Comparison of ENCODE assay signal across 25 mouse cellular contexts in genomic region chr3:5077956-5078355, GRCm38 (mm10).
DNase-seq lines count a peak whose midpoint lies in the region; ATAC-seq and TF ChIP-seq lines count a peak whose summit lies in the region.
"Had no signal": no experiment of that assay in that cellular context is flagged by ENCODE, and none has a peak within 500 bp of the region (broad histone marks: within the 10 kb centered on the region; RNA-seq: fewer than 3 reads in every experiment).

No protein-coding gene starts in this region.

- intact Hi-C loops in left cerebral cortex, postnatal 14 days (cut with DNase I) = no loop called here

- no peak for TF ChIP-seq EP300 in stomach, postnatal 0 days (optimal IDR thresholded peaks at IDR 0.05)

- H3K27me3 ChIP-seq in embryonic facial prominence, embryonic 11.5 days (ENCODE audit: control insufficient read depth, insufficient read depth, low read length) = no peaks in the 10 kb centered on the region
- no peaks in the 10 kb centered on the region for H3K27me3 ChIP-seq in embryonic facial prominence, embryonic 10.5 days (replicated peaks; ENCODE audit: low read depth, poor library complexity, severe bottlenecking)
- no peaks in the 10 kb centered on the region for H3K27me3 ChIP-seq in stomach, embryonic 16.5 days (ENCODE audit: control insufficient read depth, insufficient read depth, low read length)
- no peaks in the 10 kb centered on the region for H3K27me3 ChIP-seq in stomach, postnatal 0 days (ENCODE audit: control insufficient read depth, insufficient read depth, low read length)
- H3K27me3 ChIP-seq: embryonic facial prominence, embryonic 15.5 days; heart, embryonic 12.5 days had no signal

- H3K27ac ChIP-seq in embryonic facial prominence, embryonic 11.5 days (replicated peaks; ENCODE audit: low read depth, low read length) = no peak overlapping the region
- H3K27ac ChIP-seq in embryonic facial prominence, embryonic 10.5 days (replicated peaks) = no peak overlapping the region
- no peak overlapping the region for H3K27ac ChIP-seq in stomach, embryonic 16.5 days (ENCODE audit: low read length)
- no peak overlapping the region for H3K27ac ChIP-seq in stomach, postnatal 0 days (replicated peaks)
- H3K27ac ChIP-seq: embryonic facial prominence, embryonic 15.5 days; forebrain, embryonic 10.5 days; gastrocnemius, adult 2 months had no signal

- ATAC-seq in embryonic facial prominence, embryonic 11.5 days (replicated peaks; ENCODE audit: insufficient number of reproducible peaks, low FRiP score, low TSS enrichment, low read depth) = no peak
- peak; percentile 37; the same call in 1 of the 2 replicates for ATAC-seq in stomach, embryonic 16.5 days (ENCODE audit: insufficient read depth, low FRiP score)
- no peak for ATAC-seq in stomach, postnatal 0 days (ENCODE audit: low FRiP score, low TSS enrichment)
- ATAC-seq: forebrain, embryonic 14.5 days; hindbrain, embryonic 16.5 days; inflammation-experienced regulatory T-cells, adult 6 months; intestine, postnatal 0 days had no signal

- H3K9ac ChIP-seq in embryonic facial prominence, embryonic 11.5 days (replicated peaks; ENCODE audit: low read length) = no peak overlapping the region
- H3K9ac ChIP-seq in stomach, embryonic 16.5 days (ENCODE audit: low read length) = no peak overlapping the region
- H3K9ac ChIP-seq in stomach, postnatal 0 days (ENCODE audit: low read length) = no peak overlapping the region
- H3K9ac ChIP-seq: embryonic facial prominence, embryonic 15.5 days; heart, embryonic 12.5 days had no signal

- no peaks in the 10 kb centered on the region for H3K36me3 ChIP-seq in embryonic facial prominence, embryonic 11.5 days (replicated peaks; ENCODE audit: control insufficient read depth, insufficient read depth, low read depth, low read length)
- no peaks in the 10 kb centered on the region for H3K36me3 ChIP-seq in embryonic facial prominence, embryonic 10.5 days (replicated peaks)
- H3K36me3 ChIP-seq in stomach, embryonic 16.5 days (ENCODE audit: control insufficient read depth, insufficient read depth, low read length) = no peaks in the 10 kb centered on the region
- no peaks in the 10 kb centered on the region for H3K36me3 ChIP-seq in stomach, postnatal 0 days (ENCODE audit: control insufficient read depth, insufficient read depth, low read length)
- H3K36me3 ChIP-seq: embryonic facial prominence, embryonic 15.5 days; forebrain, embryonic 10.5 days; heart, embryonic 12.5 days had no signal

- no peak overlapping the region for H3K4me3 ChIP-seq in embryonic facial prominence, embryonic 11.5 days (ENCODE audit: low read depth, low read length)
- no peak overlapping the region for H3K4me3 ChIP-seq in embryonic facial prominence, embryonic 10.5 days
- no peak overlapping the region for H3K4me3 ChIP-seq in stomach, embryonic 16.5 days (replicated peaks; ENCODE audit: low read length)
- no peak overlapping the region for H3K4me3 ChIP-seq in stomach, postnatal 0 days (ENCODE audit: low read depth, low read length)
- H3K4me3 ChIP-seq: embryonic facial prominence, embryonic 15.5 days; erythroblast, embryonic 14.5 days; forebrain, embryonic 10.5 days; gastrocnemius, adult 2 months; heart, embryonic 12.5 days had no signal

- no peaks in the 10 kb centered on the region for H3K9me3 ChIP-seq in embryonic facial prominence, embryonic 11.5 days (replicated peaks; ENCODE audit: control insufficient read depth, low read length)
- H3K9me3 ChIP-seq in embryonic facial prominence, embryonic 10.5 days = peaks cover 6% of the 10 kb centered on the region
- no peaks in the 10 kb centered on the region; the same call in 1 of the 2 replicates for H3K9me3 ChIP-seq in stomach, embryonic 16.5 days (replicated peaks; ENCODE audit: control insufficient read depth, low read length)
- no peaks in the 10 kb centered on the region for H3K9me3 ChIP-seq in stomach, postnatal 0 days (ENCODE audit: control insufficient read depth, low read length)
- H3K9me3 ChIP-seq: embryonic facial prominence, embryonic 15.5 days; heart, embryonic 12.5 days had no signal

- WGBS in embryonic facial prominence, embryonic 11.5 days = 34% methylated on average over 2 of the region's 2 CpGs
- WGBS in embryonic facial prominence, embryonic 10.5 days = 34% methylated on average over 2 of the region's 2 CpGs
- 36% methylated on average over 2 of the region's 2 CpGs for WGBS in stomach, embryonic 16.5 days
- 25% methylated on average over 2 of the region's 2 CpGs for WGBS in stomach, postnatal 0 days

- no peak for TF ChIP-seq CTCF in stomach, postnatal 0 days (IDR thresholded peaks at IDR 0.05; ENCODE audit: low read depth)

- DNase-seq in embryonic facial prominence, embryonic 11.5 days (ENCODE audit: low spot score) = peak; percentile 51
- no peak for DNase-seq in embryonic facial prominence, embryonic 10.5 days (ENCODE audit: low spot score)
- DNase-seq in kidney, postnatal 10 days = peak; percentile 22
- DNase-seq in kidney, postnatal 25 days = no peak
- DNase-seq in stomach, postnatal 0 days (ENCODE audit: low spot score) = no peak
- peak; percentile 7 for DNase-seq in skeletal muscle tissue, adult 2 months (ENCODE audit: low read depth, low spot score)
- no peak for DNase-seq in left cerebral cortex, postnatal 14 days (ENCODE audit: low spot score in 2 of 2)
- DNase-seq: adrenal gland, adult 8-10 months; adrenal gland, postnatal 36 days; cerebellum, adult 11 months; cerebellum, adult 8-10 months; cerebellum, postnatal 25 days; gastrocnemius, adult 2 months; gastrocnemius, postnatal 36 days; heart, adult 18-20 months; heart, postnatal 36 days had no signal

- H3K4me2 ChIP-seq in embryonic facial prominence, embryonic 11.5 days (ENCODE audit: low read depth, low read length) = no peak overlapping the region
- H3K4me2 ChIP-seq in stomach, embryonic 16.5 days (ENCODE audit: low read depth, low read length) = no peak overlapping the region
- H3K4me2 ChIP-seq in stomach, postnatal 0 days (replicated peaks; ENCODE audit: low read depth) = no peak overlapping the region
- H3K4me2 ChIP-seq: embryonic facial prominence, embryonic 15.5 days; heart, embryonic 12.5 days had no signal

- no peaks in the 10 kb centered on the region for H3K4me1 ChIP-seq in embryonic facial prominence, embryonic 11.5 days (ENCODE audit: control insufficient read depth, insufficient read depth, low read length)
- no peaks in the 10 kb centered on the region for H3K4me1 ChIP-seq in embryonic facial prominence, embryonic 10.5 days
- H3K4me1 ChIP-seq in stomach, embryonic 16.5 days (ENCODE audit: control insufficient read depth, insufficient read depth, low read length) = no peaks in the 10 kb centered on the region
- no peaks in the 10 kb centered on the region for H3K4me1 ChIP-seq in stomach, postnatal 0 days (replicated peaks; ENCODE audit: control insufficient read depth, insufficient read depth)
- H3K4me1 ChIP-seq: embryonic facial prominence, embryonic 15.5 days; forebrain, embryonic 10.5 days; heart, embryonic 12.5 days had no signal

Comparison
In these comparisons a context has a peak if more than half of its experiments do, and no peak if none do; other contexts are left out.
1. DNase-seq: peak in embryonic facial prominence, embryonic 11.5 days (single experiment), kidney, postnatal 10 days (single experiment) and skeletal muscle tissue, adult 2 months (single experiment); none in embryonic facial prominence, embryonic 10.5 days (single experiment), kidney, postnatal 25 days (0 of 2), stomach, postnatal 0 days (single experiment) and left cerebral cortex, postnatal 14 days (0 of 2).